Mouse (Mus musculus) brown adipose tissue, adult 24 weeks (tissue): ENCODE measurements around the gene Otoa. TPM values are rescaled to one million over a fixed set of nuclear protein-coding genes. Genes with fewer than 3 reads are reported as not detected.

Experiments used
- H3K27ac ChIP-seq: fragments of 200-500 bp; replicated peaks from 2 replicates; pipeline ENCODE4 v1.5.1; 2012; ENCODE audit warnings: low read depth, mild to moderate bottlenecking, low read length
- H3K4me1 ChIP-seq: fragments of 200-500 bp; 2 replicates; pipeline ENCODE4 v1.6.1; 2012; ENCODE audit warnings: low read length, mixed read lengths; ENCODE audit not compliant: control insufficient read depth, insufficient read depth, insufficient read length
- H3K4me3 ChIP-seq: fragments of 200-500 bp; 2 replicates; pipeline ENCODE4 v1.5.1; 2012; ENCODE audit warnings: low read depth, mild to moderate bottlenecking, low read length, moderate library complexity; ENCODE audit not compliant: insufficient read depth
- polyA plus RNA-seq: library from polyadenylated mRNA; stranded (reverse); fragments of >200 nt; gene quantifications from 2 replicates; pipeline ENCODE4 v1.2.4, GENCODE M21; 2012; ENCODE audit not compliant: missing spikeins, insufficient read depth, insufficient read length

The Otoa gene
- not detected in 2 replicates for polyA plus RNA-seq

DNA sequence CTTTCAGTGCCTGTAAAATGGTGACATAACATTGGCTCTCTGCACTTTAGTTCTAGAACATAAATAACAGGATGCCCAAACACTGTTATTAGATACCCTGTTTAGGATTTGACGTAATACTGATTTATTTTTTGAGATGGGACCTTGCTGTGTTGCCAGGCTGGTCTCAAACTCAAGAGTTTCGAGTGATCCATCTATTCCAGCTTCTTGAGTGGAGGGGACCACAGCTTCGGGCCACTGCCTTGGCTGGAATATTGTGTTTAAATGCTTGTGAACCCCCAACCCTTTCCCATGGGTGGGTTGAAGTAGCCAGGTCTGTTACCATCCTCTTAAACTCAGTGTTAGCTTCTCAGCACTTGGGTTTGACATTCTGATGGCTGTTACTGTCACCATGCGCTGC lies at the start of gene Otoa:
TSS of gene Otoa (plus strand) at position 301 of the 400 bp plus-strand sequence.
- Histone ChIP-seq H3K4me3 (no peak within 1 kb of the TSS), H3K4me1 (no peaks in the 10 kb centered on the region), H3K27ac (no peak within 1 kb of the TSS)

DNA sequence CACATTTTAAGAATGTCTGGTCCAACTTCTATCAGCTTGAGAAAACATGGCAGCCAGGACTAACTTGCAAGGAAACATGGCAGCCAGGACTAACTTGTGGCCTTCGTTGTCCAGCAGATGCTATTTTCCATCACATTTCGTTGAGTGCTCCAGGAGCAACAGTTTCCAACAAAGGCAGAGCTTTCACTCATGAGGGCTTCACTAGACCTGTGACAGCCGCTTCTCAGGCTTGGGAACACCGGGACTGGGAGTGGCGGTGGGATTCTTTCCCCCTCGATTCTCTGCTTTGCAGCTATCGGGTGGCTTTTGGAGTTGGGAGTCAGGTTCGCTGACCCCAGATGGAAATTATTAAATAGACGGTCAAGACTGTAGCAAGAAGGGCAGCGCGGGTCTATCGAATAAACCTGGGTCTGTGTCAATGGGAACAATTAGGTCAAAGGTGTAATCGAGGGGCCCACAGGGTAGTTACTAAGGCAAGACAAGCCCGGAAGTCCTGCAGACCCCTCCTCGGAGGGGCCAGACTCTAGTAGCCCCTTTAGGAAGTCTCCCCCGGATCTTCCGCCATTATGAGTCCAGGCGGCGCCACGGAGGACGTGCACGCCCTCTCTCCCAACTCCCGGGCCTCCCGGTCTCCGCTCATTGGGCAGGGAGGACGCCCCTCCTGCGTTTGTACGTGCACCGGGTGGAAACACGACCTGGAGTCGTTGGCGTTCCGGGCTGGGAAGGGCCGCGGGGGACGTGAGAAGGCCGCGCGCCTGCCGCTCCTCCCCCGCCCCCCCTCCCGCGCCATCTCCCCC lies 47.4 kb upstream of the Otoa start, which contains the start of gene Mettl9:
TSS of gene Mettl9 (plus strand) at position 590 of the 797 bp plus-strand sequence.
- Histone ChIP-seq H3K4me3 (peak within 1 kb of the TSS; percentile 95), H3K4me1 (no peaks in the 10 kb centered on the region), H3K27ac (peak within 1 kb of the TSS; percentile 89)

- Histone ChIP-seq H3K4me3 (peak overlapping the region; percentile 95), H3K27ac (peak overlapping the region; percentile 87), H3K4me1 (no peaks in the 10 kb centered on the region)
These were observed 46.7 kb upstream of the Otoa start for GRCm38 (mm10) chr7:121034701-121035141.

- Histone ChIP-seq H3K4me1 (no peaks in the 10 kb centered on the region), H3K4me3 (peak overlapping the region; percentile 95), H3K27ac (peak overlapping the region; percentile 87)
These were observed 46.2 kb upstream of the Otoa start for GRCm38 (mm10) chr7:121035161-121035721.

- H3K4me3 ChIP-seq = no peak overlapping the region
- peaks cover 5% of the 10 kb centered on the region; the same call in 1 of the 2 replicates for H3K4me1 ChIP-seq
- no peak overlapping the region for H3K27ac ChIP-seq
These were observed 40.9 kb upstream of the Otoa start for GRCm38 (mm10) chr7:121040595-121040994.

- H3K4me3 ChIP-seq = no peak overlapping the region
- H3K4me1 ChIP-seq = peaks cover 7% of the 10 kb centered on the region; the same call in 1 of the 2 replicates
- no peak overlapping the region for H3K27ac ChIP-seq
These were observed 39.5 kb upstream of the Otoa start for GRCm38 (mm10) chr7:121041989-121042388.

DNA sequence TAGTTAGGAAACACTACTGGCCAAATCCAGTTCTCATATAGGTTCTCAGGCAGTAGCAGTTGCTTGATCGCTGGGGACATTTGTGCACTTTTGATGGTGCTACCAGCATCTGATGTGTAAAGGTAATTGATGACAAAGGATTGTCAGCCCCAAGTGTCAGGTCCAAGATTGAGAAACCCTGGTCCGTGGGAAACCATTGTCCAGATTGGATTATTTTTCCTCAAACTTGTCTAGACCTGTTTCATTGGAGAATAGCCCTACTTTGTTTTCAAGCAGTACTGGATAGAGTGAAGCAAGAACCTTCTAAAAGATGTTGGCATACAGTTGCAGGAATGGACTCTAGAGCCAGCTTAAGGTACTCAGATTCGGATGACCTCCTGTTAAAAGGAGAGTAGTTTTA lies 38.4 kb upstream of the Otoa start:
- H3K4me1 ChIP-seq = peaks cover 7% of the 10 kb centered on the region; the same call in 1 of the 2 replicates
- no peak overlapping the region for H3K27ac ChIP-seq

GRCm38 (mm10) chr7:121043510-121043909 lies 37.9 kb upstream of the Otoa start:
- Histone ChIP-seq H3K4me1 (peaks cover 7% of the 10 kb centered on the region; the same call in 1 of the 2 replicates), H3K4me3 (no peak overlapping the region), H3K27ac (no peak overlapping the region)

More for the DNA sequence above, 38.4 kb upstream of the Otoa start:
- no peak overlapping the region for H3K4me3 ChIP-seq

DNA sequence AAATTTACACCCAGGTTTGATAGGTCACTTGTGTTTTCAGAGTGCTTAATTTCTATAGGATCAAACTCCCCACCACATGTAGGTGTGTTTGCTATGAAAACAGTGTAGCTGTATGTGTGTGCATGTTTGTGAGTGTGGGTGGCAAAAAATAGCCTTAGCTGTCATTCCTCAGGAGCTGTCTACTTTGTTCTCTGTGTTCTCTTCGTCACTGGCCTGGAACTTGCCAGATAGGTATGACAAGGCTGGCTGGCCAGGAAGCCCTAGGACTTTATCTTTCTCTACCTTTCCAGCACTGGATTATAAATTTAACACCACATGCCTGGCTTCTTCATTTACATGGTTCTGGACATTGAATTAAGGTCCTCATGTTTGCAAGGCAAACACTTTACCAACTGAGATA lies 37.2 kb upstream of the Otoa start:
- H3K27ac ChIP-seq = no peak overlapping the region
- no peak overlapping the region for H3K4me3 ChIP-seq
- H3K4me1 ChIP-seq = peaks cover 7% of the 10 kb centered on the region; the same call in 1 of the 2 replicates

GRCm38 (mm10) chr7:121045671-121046453 lies 35.6 kb upstream of the Otoa start:
- Histone ChIP-seq H3K4me3 (no peak overlapping the region), H3K4me1 (peaks cover 7% of the 10 kb centered on the region; the same call in 1 of the 2 replicates), H3K27ac (peak overlapping the region; percentile 90)

- no peak overlapping the region for H3K27ac ChIP-seq
- H3K4me3 ChIP-seq = no peak overlapping the region
- H3K4me1 ChIP-seq = peaks cover 4% of the 10 kb centered on the region; the same call in 1 of the 2 replicates
These were observed 33.8 kb upstream of the Otoa start for GRCm38 (mm10) chr7:121047624-121048023.

DNA sequence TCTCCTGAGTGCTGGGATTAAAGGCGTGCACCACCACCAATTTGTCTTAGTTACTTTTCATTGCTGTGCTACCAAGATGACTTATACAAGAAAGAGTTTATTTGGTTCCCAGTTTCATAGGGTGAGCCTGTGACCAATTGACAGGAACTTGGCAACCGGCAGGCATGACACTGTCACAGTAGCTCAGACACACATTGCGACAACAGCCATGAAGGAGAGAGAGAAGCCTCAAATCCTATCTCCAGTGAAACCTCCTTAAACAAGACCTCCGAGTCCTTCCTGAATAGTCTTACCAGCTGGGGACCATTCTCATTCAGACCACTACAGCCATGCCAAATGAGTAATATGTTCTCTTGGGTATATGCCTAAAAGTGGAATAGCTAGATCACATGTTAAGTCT lies 28.4 kb upstream of the Otoa start:
- Histone ChIP-seq H3K4me1 (no peaks in the 10 kb centered on the region), H3K27ac (no peak overlapping the region), H3K4me3 (no peak overlapping the region)

DNA sequence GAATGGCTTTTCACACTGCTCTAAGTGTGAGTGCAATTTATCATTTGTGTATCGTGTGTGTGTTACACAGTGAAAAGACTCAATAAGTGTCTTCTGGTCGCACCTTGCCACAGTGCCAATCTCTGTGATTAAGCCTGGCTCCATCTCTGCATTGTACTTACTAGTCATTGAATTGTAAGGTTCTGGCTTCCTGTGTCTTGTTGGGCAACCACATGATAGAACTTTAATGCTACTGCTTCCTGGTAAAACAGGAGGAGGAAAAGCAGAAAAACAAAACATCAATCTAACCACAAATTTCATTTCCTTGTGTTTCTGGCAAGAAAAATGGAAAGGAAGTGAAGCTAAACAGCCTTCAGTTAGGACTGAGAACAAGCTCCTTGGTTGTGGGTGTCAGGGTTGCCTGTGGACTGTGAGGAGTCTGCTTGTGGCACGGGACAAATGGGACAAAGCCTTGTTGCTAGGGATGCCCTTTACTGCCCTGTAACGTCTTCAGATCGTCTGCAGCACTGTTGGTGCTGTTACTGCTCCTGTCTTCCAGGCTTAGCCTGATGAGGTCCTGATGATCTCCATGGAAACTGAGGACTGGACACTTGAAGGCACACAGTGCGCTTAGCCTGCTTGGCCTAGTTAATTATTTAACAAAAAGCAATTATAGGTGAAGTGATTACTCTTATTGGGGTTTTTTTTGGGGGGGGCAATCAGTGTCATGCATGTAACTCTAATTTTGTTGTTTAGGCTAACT lies 21.8 kb upstream of the Otoa start:
- H3K4me3 ChIP-seq = no peak overlapping the region
- H3K27ac ChIP-seq = peak overlapping the region; percentile 45

GRCm38 (mm10) chr7:121064309-121064708 lies 17.1 kb upstream of the Otoa start:
- H3K27ac ChIP-seq = no peak overlapping the region
- peaks cover 2% of the 10 kb centered on the region; the same call in 1 of the 2 replicates for H3K4me1 ChIP-seq
- H3K4me3 ChIP-seq = no peak overlapping the region

More for the DNA sequence above, 21.8 kb upstream of the Otoa start:
- peaks cover 7% of the 10 kb centered on the region; the same call in 1 of the 2 replicates for H3K4me1 ChIP-seq
